Mouse (Mus musculus) skeletal muscle tissue, postnatal 0 days (tissue): Measurements from ENCODE around the gene Hoxa10. TPM values are rescaled to one million over a fixed set of nuclear protein-coding genes. Genes with fewer than 3 reads are reported as not detected.

Experiments used
- microRNA counts: library from miRNA; unstranded; fragments of <30 nt; microRNA quantifications from one replicate; lab custom pipeline; 2015
- microRNA-seq, 2 experiments: library from miRNA; unstranded; fragments of <30 nt; microRNA quantifications; one replicate each; pipeline ENCODE4; 2016
- polyA plus RNA-seq: library from polyadenylated mRNA; unstranded; fragments of >200 nt; fragmentation: Nextera tagmentation; extraction: Ambion mirVana; gene quantifications from 2 replicates; pipeline ENCODE4 v1.2.1, GENCODE M21; 2015

Hoxa10 gene
- 40.5 and 46.6 TPM in 2 replicates for polyA plus RNA-seq

DNA sequence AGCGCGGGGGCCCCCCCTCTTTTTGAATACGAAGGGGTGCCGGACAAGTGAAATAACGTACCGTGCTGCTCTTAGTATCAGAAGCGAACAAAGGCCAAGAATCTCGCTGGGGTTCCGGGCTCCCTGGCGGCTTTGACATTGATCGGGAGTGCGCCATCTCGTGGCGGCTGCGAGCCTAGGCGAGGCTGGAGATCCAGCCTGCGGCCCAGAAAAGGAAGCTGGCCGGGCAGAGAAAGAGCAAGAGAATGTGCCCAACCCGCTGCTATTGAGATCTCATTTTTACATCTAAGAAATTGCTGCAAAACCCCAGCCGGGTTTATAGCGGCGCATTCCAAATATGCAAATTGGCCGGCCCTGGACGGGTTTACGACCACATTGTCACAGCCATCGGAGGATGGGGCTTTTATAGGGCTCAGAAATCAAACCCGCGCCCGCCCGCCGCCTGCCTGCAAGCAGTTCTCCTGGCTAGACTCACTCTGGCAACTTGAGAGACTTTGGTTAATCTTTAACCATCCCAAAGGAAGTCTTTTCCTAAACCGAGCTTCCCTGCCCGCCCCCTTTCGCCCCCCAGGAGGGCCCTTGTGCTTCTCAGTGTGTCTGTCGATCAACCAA lies at the start of gene Hoxa10:
TSS of gene Hoxa10 (minus strand) at position 466 of the 612 bp plus-strand sequence.

DNA sequence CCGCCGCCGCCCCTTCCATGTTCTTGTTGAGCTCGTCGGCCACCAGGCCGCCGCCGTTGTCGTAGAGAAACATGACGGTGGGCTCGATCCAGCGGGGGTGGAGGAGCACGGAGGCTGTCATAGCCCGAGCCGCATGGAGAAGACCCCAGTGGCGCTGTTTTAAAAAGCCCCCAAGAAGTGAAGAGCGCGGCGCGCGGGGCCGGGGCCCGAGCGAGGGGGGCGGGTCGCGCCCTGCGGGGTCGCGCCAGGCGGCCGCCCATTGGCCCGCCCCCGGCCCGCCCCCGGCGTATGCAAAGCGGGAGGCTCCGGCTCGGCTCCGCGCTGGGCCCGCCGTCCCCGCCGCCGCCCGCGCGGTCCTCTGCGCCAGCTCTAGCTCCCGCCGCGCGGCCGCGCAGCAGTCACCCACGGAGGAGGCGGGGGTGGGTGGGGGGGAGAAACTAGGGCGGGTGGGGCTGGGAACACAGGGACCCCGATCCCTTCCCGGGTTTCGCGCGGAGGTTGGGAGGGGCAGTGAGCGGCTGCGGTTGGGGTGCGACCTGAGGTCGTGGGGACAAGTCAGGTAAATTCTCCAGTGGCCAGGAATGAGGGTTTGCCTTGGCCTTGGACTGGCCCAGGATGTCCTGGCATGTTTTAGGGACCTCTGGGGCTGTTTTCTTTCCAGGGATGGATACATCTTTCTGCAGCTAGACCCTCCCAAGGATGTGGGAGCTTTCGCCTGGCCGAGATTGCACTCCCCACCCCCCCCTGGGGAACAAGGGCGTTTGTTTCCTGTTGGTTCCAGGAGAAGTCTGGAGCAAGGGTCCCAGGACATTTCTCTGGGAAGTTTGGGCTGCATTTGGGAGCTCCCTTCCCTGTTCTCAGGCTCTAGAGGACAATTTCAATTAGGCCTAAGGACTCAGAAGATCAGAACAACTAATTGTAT lies 20.3 kb upstream of the Hoxa10 start, which contains the start of gene Hoxa13:
TSS of gene Hoxa13 (minus strand) at position 227 of the 922 bp plus-strand sequence.

GRCm38 (mm10) chr6:52245757-52246142 lies 5.1 kb upstream of the Hoxa10 start, which contains the start of gene Hoxa11:
Gene Hoxa11 (minus strand): TSS chr6:52245810.

GRCm38 (mm10) chr6:52230516-52231165 lies 10.0 kb downstream of the Hoxa10 start, which contains the start of gene Hoxa9:
Gene Hoxa9 (minus strand): TSS chr6:52231089.

GRCm38 (mm10) chr6:52221337-52221992 lies 19.2 kb downstream of the Hoxa10 start, which contains the start of gene Hoxa7:
Gene Hoxa7 (minus strand): TSS chr6:52221854.

DNA sequence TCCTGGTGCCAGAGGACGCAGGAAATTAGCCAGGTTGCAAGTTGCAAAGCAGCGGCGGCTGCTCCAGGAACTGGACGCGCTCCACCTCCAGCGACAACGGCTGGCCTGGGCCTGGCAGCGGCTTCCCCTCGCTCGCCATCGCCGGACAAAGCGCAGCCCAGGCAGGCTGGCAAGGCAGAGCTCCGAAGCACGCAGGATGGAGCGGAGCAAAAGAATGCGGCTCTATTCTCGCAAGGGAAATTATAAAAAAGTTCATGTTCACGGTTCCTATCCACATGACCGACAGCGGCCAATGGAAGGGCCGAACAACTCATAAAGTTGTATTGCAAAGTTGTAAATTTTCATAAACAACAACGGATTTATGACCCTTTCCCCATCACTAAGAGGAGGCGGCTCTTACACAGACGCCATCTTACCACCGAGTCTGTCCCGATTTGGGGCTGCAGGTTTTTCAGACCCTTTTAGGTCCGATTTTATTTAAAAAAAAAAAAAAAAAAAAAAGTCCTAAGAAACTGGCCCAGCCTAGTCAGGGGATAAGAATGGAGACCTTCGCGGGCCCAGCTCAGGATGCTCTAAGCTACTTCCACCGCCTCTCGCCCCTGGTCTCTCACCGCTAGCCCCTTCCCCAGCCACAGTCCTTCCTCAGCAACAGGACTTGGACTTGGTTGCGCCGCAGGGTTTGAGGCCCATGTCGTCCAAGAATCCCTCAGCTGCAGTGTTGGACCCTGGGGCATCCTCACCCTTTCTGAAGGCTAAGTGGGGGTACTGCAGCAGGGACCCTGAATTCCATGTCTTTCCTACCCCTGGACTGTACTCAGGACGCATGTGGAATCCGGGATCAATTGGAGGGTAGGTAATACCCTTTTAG lies 27.3 kb downstream of the Hoxa10 start, which contains the start of the genes Hoxa3 and Gm28308:
TSS of gene Hoxa3 (minus strand) at position 218 of the 868 bp plus-strand sequence.
TSS of gene Gm28308 (minus strand) at position 221 of the 868 bp plus-strand sequence.

GRCm38 (mm10) chr6:52208072-52208867 lies 32.4 kb downstream of the Hoxa10 start, which contains the start of gene Hoxa6:
Gene Hoxa6 (minus strand): TSS chr6:52208722.

DNA sequence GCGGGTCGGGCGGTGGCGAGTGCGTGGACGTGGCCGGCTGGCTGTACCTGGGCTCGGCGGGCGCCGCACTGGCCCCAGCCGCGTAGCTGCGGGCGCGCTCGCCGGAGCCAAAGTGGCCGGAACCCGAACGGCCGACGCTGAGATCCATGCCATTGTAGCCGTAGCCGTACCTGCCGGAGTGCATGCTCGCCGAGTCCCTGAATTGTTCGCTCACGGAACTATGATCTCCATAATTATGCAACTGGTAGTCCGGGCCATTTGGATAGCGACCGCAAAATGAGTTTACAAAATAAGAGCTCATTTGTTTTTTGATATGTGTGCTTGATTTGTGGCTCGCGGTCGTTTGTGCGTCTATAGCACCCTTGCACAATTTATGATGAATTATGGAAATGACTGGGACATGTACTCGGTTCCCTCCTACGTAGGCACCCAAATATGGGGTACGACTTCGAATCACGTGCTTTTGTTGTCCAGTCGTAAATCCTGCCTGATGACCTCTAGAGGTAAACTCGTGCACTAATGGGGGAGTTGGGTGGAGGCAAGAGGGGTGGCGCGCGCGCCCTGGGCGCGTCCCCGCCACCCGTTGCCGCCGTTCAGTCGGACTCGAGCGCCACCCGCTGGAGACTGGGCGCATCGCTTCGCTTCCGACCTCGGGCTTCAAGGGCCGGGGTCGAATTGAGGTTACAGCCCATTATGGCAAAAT lies 36.5 kb downstream of the Hoxa10 start, which contains the start of gene Hoxa5:
TSS of gene Hoxa5 (minus strand) at position 538 of the 703 bp plus-strand sequence.

DNA sequence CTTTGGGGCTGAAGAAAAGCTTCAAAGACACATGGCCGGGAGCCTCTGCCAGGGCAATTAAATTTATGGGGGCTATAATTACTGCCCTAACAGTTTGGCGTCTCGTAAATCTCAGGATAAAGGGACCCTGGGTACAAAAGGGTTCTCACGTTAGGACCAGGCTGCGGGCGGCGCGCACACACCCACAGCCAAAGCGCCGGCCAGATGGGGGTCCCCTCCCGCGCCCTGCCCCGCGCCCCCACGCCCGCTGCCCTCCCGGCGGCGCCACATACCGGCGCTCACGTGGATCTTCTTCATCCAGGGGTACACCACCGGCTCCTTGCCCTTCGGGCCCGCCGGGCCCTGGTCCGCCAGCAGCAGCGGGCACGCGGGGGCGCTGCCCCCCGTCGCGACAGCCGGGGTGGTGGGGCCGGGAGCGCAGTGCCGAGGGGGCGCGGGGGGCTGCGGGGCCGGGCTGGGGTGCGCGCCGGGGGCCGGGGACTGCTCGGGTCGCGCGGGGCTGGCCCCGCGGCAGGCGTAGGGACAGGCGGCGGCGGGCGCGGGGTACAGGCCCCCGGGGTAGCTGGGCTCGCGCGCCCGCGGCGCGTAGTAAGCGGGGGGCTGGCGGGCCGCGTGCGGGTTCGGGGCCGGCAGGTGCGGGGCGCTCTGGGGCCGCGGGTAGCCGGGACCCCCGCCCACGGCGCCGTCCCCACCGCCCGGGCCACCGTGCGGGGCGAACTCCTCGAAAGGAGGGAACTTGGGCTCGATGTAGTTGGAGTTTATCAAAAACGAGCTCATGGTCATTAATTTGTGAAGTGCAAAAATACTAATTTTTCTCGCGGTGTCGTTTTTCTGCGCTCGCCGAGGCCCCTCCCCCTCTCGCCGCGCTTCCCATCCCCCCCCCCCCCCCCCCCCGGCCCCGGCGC lies 49.5 kb downstream of the Hoxa10 start, which contains the start of gene Hoxa4:
TSS of gene Hoxa4 (minus strand) at position 848 of the 905 bp plus-strand sequence.

MicroRNA genes within 50 kb of the gene (microRNA counts, 519-probe panel; counts per million panel counts)
- 5,701 counts per million, percentile 90 among the panel's probes with 10 or more counts for microRNA mmu-miR-196b (lab: Ali Mortazavi, UCI)

Small RNA genes within 50 kb of the gene (microRNA-seq; reads per million reads assigned to microRNA genes)
- 8,273 to 10,920 reads per million in 2 experiments for gene Mir196b

Other genes with a start within 250 kb of the Hoxa10 start
- 14.3 and 18.0 TPM in 2 replicates for gene Skap2, start 228.3 kb downstream of the Hoxa10 start, polyA plus RNA-seq
- 0.59 and 0.88 TPM in 2 replicates for gene Hoxa1, start 82.5 kb downstream of the Hoxa10 start, polyA plus RNA-seq
- 0.46 and 1.1 TPM in 2 replicates for gene Hoxa2, start 76.0 kb downstream of the Hoxa10 start, polyA plus RNA-seq
- 0.10 and 0.27 TPM in 2 replicates for gene 5730596B20Rik, start 63.4 kb downstream of the Hoxa10 start, polyA plus RNA-seq
- 3.7 and 5.5 TPM in 2 replicates for gene Hoxa4, start 49.1 kb downstream of the Hoxa10 start, polyA plus RNA-seq
- 3.1 and 3.6 TPM in 2 replicates for gene Hoxa5, start 36.3 kb downstream of the Hoxa10 start, polyA plus RNA-seq
- 1.7 and 1.9 TPM in 2 replicates for gene Hoxa6, start 32.1 kb downstream of the Hoxa10 start, polyA plus RNA-seq
- gene Hoxa3, start 27.5 kb downstream of the Hoxa10 start, polyA plus RNA-seq: 1.3 TPM in 2 replicates
- gene Gm28308, start 27.5 kb downstream of the Hoxa10 start, polyA plus RNA-seq: not detected in 2 replicates
- gene Hoxa7, start 19.0 kb downstream of the Hoxa10 start, polyA plus RNA-seq: 26.9 and 27.8 TPM in 2 replicates
- gene Hoxa9, start 9.8 kb downstream of the Hoxa10 start, polyA plus RNA-seq: 20.2 and 20.6 TPM in 2 replicates
- gene Hoxa11, start 5.0 kb upstream of the Hoxa10 start, polyA plus RNA-seq: 1.4 and 3.7 TPM in 2 replicates
- gene Hoxa13, start 20.0 kb upstream of the Hoxa10 start, polyA plus RNA-seq: 0.05 TPM in 1 of 2 replicates, not detected in the other
- not detected in 2 replicates for gene Evx1, start 72.6 kb upstream of the Hoxa10 start, polyA plus RNA-seq